Mouse (Mus musculus) thymus, adult 2 months (tissue): Measurements from ENCODE around the gene Syne1.

Source experiments
- CTCF ChIP-seq: fragments of 200-500 bp; IDR thresholded peaks from 2 replicates; pipeline ENCODE4 v1.5.1; 2012; ENCODE audit warnings: mild to moderate bottlenecking, control low read depth, low read length, moderate library complexity, borderline replicate concordance; ENCODE audit not compliant: control insufficient read depth, poor library complexity, insufficient read depth; ENCODE audit errors: extremely low read depth
- POLR2A ChIP-seq: fragments of 200-500 bp; IDR thresholded peaks from 2 replicates; pipeline ENCODE4 v1.6.1; 2012; ENCODE audit warnings: mild to moderate bottlenecking, low read length, control low read depth, moderate library complexity; ENCODE audit not compliant: control insufficient read depth, poor library complexity, insufficient read depth; ENCODE audit errors: extremely low read depth

DNA sequence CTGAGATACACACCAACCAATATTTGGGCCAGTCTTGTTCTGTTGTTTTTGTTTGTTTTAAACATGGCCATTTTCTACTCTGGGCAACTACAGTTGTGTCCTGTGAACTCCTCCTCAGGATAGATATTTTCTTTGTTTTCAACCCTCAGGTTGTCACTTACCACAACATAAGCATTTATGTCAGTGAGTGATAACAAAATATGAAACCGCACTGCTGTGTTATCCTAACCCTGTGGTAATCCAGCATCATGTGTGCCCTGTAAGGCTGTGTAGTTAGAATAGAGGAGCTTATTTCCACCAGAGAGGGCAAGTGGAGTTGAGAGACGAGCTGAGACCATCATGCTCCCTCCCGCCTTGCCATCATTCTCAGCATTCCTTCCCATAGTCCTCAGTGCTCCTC is 554.7 kb downstream of the Syne1 start:
- TF ChIP-seq CTCF: no peak
- TF ChIP-seq POLR2A: no peak
